Mouse (Mus musculus): ENCODE measurements around the gene Tmem259. TPM values are rescaled to one million over a fixed set of nuclear protein-coding genes. Genes with fewer than 3 reads are reported as not detected.

The Tmem259 gene
- polyA plus RNA-seq, 1 experiment from 2014 or later = 20.3 TPM

DNA sequence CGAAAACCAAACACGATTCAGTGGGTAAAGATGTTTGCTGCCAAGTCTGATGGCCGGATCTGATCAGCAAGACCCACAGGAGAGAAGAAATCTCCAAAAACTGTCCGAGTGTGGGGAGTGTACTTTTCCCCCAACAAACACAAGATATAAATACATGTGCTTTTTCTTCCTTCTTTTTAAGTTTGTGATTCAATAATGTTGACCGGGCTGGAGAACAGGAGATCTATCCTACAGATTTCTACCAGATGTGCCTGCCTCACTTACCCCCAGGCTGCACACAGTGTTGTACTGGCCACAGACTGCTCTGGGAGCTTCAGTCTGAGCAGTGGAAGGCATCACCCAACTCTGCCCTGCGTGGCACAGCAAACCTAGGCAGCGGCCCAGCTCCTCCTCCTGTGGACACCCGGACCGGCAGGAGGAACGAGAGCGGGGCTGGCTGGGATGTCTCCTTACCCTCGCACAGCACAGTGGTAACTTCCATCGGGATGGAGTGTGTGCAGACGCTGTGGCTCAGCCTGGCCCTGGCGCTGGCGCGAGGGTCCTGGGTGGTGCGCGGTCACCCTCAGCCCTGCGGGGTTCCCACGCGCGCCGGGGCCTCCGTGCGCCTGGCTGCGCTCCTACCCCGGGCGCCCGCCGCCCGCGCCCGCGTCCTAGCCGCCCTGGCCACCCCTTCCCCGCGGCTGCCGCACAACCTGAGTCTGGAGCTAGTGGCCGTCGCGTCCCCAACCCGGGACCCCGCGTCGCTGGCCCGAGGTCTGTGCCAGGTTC, 13.5 kb downstream of the Tmem259 start, which contains the start of gene Grin3b:
Gene Grin3b (plus strand): TSS at position 301 of the 768 bp plus-strand sequence.
- peaks cover 20% of the 10 kb centered on the region for H3K27me3 ChIP-seq (ENCODE audit: control insufficient read depth, insufficient read depth, low read length)
- H3K36me3 ChIP-seq (ENCODE audit: control insufficient read depth, insufficient read depth, low read length) = peaks cover 34% of the 10 kb centered on the region
- no peak within 1 kb of the TSS for H3K27ac ChIP-seq (replicated peaks in 1 of 2; ENCODE audit: control insufficient read depth in 1 of 2, insufficient read depth in 1 of 2, low read depth in 2 of 2, low read length in 2 of 2)
- H3K9ac ChIP-seq (ENCODE audit: low read length) = peak within 1 kb of the TSS; percentile 59
- H3K4me2 ChIP-seq (ENCODE audit: low read length) = peak within 1 kb of the TSS; percentile 82
- peak within 1 kb of the TSS; percentile 40 to 46 for H3K4me3 ChIP-seq (ENCODE audit: control insufficient read depth in 1 of 2, insufficient read depth in 1 of 2, low read depth in 1 of 2, low read length in 2 of 2)
- no peak for ATAC-seq (ENCODE audit: insufficient number of reproducible peaks, insufficient read depth, low FRiP score, low read depth)
- H3K9me3 ChIP-seq (ENCODE audit: control insufficient read depth, low read length) = no peaks in the 10 kb centered on the region
- WGBS = 8% methylated on average over 47 of the region's 47 CpGs
- H3K4me1 ChIP-seq (ENCODE audit: control insufficient read depth in 2 of 2, insufficient read depth in 2 of 2, low read length in 2 of 2) = peaks cover 2 to 12% of the 10 kb centered on the region in 2 experiments; a peak in 3 of 4 replicates

DNA sequence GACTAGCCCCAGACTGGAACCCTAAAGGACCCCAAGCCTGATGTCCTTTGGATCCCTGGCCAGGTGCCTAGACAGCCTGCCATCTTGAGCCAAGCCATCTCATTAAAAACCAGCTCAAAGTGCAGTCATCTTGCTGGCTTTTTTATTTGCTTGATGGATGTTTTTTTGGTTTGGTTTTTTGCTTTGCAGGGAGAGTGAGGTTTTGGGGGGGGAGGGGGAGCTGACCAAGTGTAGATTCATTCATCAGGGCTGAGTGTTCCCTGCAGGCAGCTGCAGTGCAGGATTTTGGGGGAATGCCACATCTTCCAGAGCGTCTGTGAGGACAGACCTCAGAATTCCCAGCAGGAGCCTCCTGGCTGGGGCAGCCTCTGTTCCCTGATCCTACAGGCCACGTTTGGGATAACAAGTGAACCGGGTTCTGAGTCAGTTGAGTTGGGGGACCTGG, 15.0 kb downstream of the Tmem259 start:
- H3K27me3 ChIP-seq (ENCODE audit: control insufficient read depth, insufficient read depth, low read length) = peaks cover 20% of the 10 kb centered on the region
- ATAC-seq (ENCODE audit: insufficient number of reproducible peaks, insufficient read depth, low FRiP score, low read depth) = no peak
- H3K27ac ChIP-seq (replicated peaks in 1 of 2; ENCODE audit: control insufficient read depth in 1 of 2, insufficient read depth in 1 of 2, low read depth in 2 of 2, low read length in 2 of 2) = no peak overlapping the region
- H3K9me3 ChIP-seq (ENCODE audit: control insufficient read depth, low read length) = no peaks in the 10 kb centered on the region
- peaks cover 2 to 12% of the 10 kb centered on the region in 2 experiments; a peak in 3 of 4 replicates for H3K4me1 ChIP-seq (ENCODE audit: control insufficient read depth in 2 of 2, insufficient read depth in 2 of 2, low read length in 2 of 2)
- H3K4me2 ChIP-seq (ENCODE audit: low read length) = no peak overlapping the region
- WGBS = 21% methylated on average over 3 of the region's 3 CpGs
- no peak overlapping the region for H3K4me3 ChIP-seq (ENCODE audit: control insufficient read depth in 1 of 2, insufficient read depth in 1 of 2, low read depth in 1 of 2, low read length in 2 of 2)
- peaks cover 42% of the 10 kb centered on the region for H3K36me3 ChIP-seq (ENCODE audit: control insufficient read depth, insufficient read depth, low read length)
- H3K9ac ChIP-seq (ENCODE audit: low read length) = no peak overlapping the region

DNA sequence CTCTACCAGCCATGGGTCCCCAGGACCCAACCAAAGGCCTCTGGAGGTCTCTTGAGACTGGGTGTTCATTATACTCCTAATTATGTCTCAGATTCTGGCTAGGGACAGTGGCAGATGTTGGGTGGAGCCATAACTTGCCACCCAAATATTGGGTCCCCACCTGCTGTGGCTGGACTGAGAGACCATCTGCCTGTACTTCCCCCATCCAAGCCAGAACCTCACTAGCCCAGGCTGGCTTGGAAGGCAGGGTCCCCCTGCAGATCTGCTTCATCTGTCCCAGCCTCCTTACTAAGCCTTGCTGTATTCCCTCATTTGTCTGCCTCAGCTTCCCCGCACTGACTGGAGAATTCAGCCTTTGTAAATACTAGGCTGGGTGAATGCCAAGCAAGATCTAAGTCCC, 15.9 kb downstream of the Tmem259 start:
- Histone ChIP-seq H3K9me3 (ENCODE audit: control insufficient read depth, low read length) (no peaks in the 10 kb centered on the region), H3K4me3 (ENCODE audit: control insufficient read depth in 1 of 2, insufficient read depth in 1 of 2, low read depth in 1 of 2, low read length in 2 of 2) (no peak overlapping the region), H3K27me3 (ENCODE audit: control insufficient read depth, insufficient read depth, low read length) (peaks cover 20% of the 10 kb centered on the region), H3K27ac (replicated peaks in 1 of 2; ENCODE audit: control insufficient read depth in 1 of 2, insufficient read depth in 1 of 2, low read depth in 2 of 2, low read length in 2 of 2) (no peak overlapping the region), H3K4me2 (ENCODE audit: low read length) (no peak overlapping the region), H3K4me1 (ENCODE audit: control insufficient read depth in 2 of 2, insufficient read depth in 2 of 2, low read length in 2 of 2) (peaks cover 2 to 12% of the 10 kb centered on the region in 2 experiments; a peak in 3 of 4 replicates), H3K36me3 (ENCODE audit: control insufficient read depth, insufficient read depth, low read length) (peaks cover 51% of the 10 kb centered on the region), H3K9ac (ENCODE audit: low read length) (no peak overlapping the region)
- WGBS = 79% methylated on average over 1 of the region's 1 CpGs
- ATAC-seq (ENCODE audit: insufficient number of reproducible peaks, insufficient read depth, low FRiP score, low read depth) = no peak

GRCm38 (mm10) chr10:79966886-79967400, 17.2 kb downstream of the Tmem259 start:
- Histone ChIP-seq H3K4me2 (ENCODE audit: low read length) (no peak overlapping the region), H3K9ac (ENCODE audit: low read length) (no peak overlapping the region), H3K27me3 (ENCODE audit: control insufficient read depth, insufficient read depth, low read length) (peaks cover 12% of the 10 kb centered on the region), H3K4me1 (ENCODE audit: control insufficient read depth in 2 of 2, insufficient read depth in 2 of 2, low read length in 2 of 2) (peaks cover 2 to 9% of the 10 kb centered on the region in 2 experiments; a peak in 2 of 4 replicates), H3K27ac (replicated peaks in 1 of 2; ENCODE audit: control insufficient read depth in 1 of 2, insufficient read depth in 1 of 2, low read depth in 2 of 2, low read length in 2 of 2) (no peak overlapping the region), H3K4me3 (ENCODE audit: control insufficient read depth in 1 of 2, insufficient read depth in 1 of 2, low read depth in 1 of 2, low read length in 2 of 2) (no peak overlapping the region), H3K9me3 (ENCODE audit: control insufficient read depth, low read length) (no peaks in the 10 kb centered on the region), H3K36me3 (ENCODE audit: control insufficient read depth, insufficient read depth, low read length) (peaks cover 64% of the 10 kb centered on the region)
- no peak; the same call in 1 of the 2 replicates for ATAC-seq (ENCODE audit: insufficient number of reproducible peaks, insufficient read depth, low FRiP score, low read depth)
- 94% methylated on average over 5 of the region's 5 CpGs for WGBS

DNA sequence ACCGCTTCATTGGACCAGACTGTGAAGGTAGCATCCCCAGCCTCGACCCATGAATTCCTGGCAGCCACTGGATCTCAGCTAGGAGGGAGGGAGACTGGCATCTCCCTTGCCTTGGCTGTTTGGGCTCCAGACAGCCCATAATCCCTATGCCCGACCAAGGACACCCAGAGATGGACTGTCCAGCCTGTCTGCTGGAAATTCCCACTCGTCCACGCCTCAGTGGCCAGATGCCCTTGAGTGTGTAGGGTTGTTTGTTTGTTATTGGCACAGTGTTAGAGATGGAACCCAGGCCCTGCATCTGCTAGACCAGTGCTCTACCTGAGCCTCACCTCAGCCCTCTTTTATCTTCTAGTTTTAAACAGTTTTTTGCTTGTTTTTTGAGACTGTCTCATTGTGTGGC, 18.8 kb downstream of the Tmem259 start:
- peaks cover 74% of the 10 kb centered on the region for H3K36me3 ChIP-seq (ENCODE audit: control insufficient read depth, insufficient read depth, low read length)
- H3K27me3 ChIP-seq (ENCODE audit: control insufficient read depth, insufficient read depth, low read length) = peaks cover under 1% of the 10 kb centered on the region
- peaks cover 3 to 8% of the 10 kb centered on the region in 2 experiments for H3K4me1 ChIP-seq (ENCODE audit: control insufficient read depth in 2 of 2, insufficient read depth in 2 of 2, low read length in 2 of 2)
- no peak overlapping the region for H3K9ac ChIP-seq (ENCODE audit: low read length)
- no peaks in the 10 kb centered on the region for H3K9me3 ChIP-seq (ENCODE audit: control insufficient read depth, low read length)
- no peak overlapping the region for H3K4me3 ChIP-seq (ENCODE audit: control insufficient read depth in 1 of 2, insufficient read depth in 1 of 2, low read depth in 1 of 2, low read length in 2 of 2)
- no peak overlapping the region for H3K27ac ChIP-seq (replicated peaks in 1 of 2; ENCODE audit: control insufficient read depth in 1 of 2, insufficient read depth in 1 of 2, low read depth in 2 of 2, low read length in 2 of 2)
- WGBS = 88% methylated on average over 5 of the region's 5 CpGs
- ATAC-seq (ENCODE audit: insufficient number of reproducible peaks, insufficient read depth, low FRiP score, low read depth) = no peak
- H3K4me2 ChIP-seq (ENCODE audit: low read length) = no peak overlapping the region

DNA sequence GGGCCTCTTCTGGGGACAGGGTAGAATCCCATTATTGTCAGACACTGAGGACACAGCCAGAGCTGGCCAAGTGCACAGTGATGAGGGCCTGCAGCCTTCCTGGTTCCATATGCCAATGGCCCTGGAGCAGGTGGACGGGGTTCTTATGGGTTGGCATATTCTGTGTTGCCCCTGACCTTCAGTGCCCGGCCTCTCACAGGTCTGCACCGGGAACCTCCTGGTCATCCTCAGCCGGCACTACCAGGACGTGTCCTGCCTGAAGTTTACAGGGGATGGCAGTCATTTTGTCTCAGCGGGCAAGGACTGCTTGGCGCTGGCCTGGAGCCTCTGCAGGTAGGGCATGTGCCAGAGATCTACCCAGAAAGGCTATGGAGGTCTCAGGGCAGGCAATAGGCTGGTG, 19.4 kb downstream of the Tmem259 start:
- no peaks in the 10 kb centered on the region; the same call in none of the 2 replicates for H3K27me3 ChIP-seq (ENCODE audit: control insufficient read depth, insufficient read depth, low read length)
- peaks cover 74% of the 10 kb centered on the region for H3K36me3 ChIP-seq (ENCODE audit: control insufficient read depth, insufficient read depth, low read length)
- ATAC-seq (ENCODE audit: insufficient number of reproducible peaks, insufficient read depth, low FRiP score, low read depth) = no peak
- peaks cover 3 to 8% of the 10 kb centered on the region in 2 experiments for H3K4me1 ChIP-seq (ENCODE audit: control insufficient read depth in 2 of 2, insufficient read depth in 2 of 2, low read length in 2 of 2)
- H3K9me3 ChIP-seq (ENCODE audit: control insufficient read depth, low read length) = no peaks in the 10 kb centered on the region
- no peak overlapping the region for H3K9ac ChIP-seq (ENCODE audit: low read length)
- 95% methylated on average over 7 of the region's 7 CpGs for WGBS
- H3K4me2 ChIP-seq (ENCODE audit: low read length) = no peak overlapping the region
- no peak overlapping the region for H3K4me3 ChIP-seq (ENCODE audit: control insufficient read depth in 1 of 2, insufficient read depth in 1 of 2, low read depth in 1 of 2, low read length in 2 of 2)
- H3K27ac ChIP-seq (replicated peaks in 1 of 2; ENCODE audit: control insufficient read depth in 1 of 2, insufficient read depth in 1 of 2, low read depth in 2 of 2, low read length in 2 of 2) = no peak overlapping the region

DNA sequence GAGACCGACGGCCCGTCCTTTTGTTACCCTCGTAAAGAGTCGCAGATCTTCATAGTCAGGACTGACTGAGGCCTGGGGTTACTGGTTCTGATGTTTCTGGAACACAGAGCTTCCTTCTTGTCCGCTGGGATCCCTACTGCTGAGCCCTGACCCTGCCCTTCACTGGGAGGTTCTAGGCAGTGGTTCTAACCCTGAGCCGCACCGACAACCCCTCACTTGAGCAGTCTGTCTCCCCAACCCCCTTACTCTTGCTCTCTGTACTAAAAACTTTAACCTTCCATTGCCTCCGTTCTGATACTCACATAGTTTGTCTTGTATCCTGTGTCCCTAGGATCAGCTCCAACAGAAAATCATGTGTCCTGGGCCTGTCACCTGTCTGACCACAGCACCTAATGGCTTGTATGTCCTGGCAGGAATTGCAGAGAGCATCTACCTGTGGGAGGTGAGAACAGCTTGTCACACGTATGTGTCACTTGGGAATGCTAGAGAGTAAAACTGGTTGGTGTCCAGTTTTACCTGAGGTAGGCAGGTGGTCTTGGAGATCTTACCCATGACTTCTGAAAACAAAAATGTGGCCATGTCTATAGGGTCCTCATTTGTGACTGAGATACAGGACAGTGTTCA, 23.3 kb downstream of the Tmem259 start:
- Histone ChIP-seq H3K36me3 (ENCODE audit: control insufficient read depth, insufficient read depth, low read length) (peaks cover 48% of the 10 kb centered on the region), H3K27ac (replicated peaks in 1 of 2; ENCODE audit: control insufficient read depth in 1 of 2, insufficient read depth in 1 of 2, low read depth in 2 of 2, low read length in 2 of 2) (no peak overlapping the region; a peak in 1 of 4 replicates), H3K9ac (ENCODE audit: low read length) (peak overlapping the region; percentile 86), H3K4me2 (ENCODE audit: low read length) (peak overlapping the region; percentile 90), H3K9me3 (ENCODE audit: control insufficient read depth, low read length) (no peaks in the 10 kb centered on the region), H3K4me1 (ENCODE audit: control insufficient read depth in 2 of 2, insufficient read depth in 2 of 2, low read length in 2 of 2) (peaks cover 3 to 8% of the 10 kb centered on the region in 2 experiments), H3K27me3 (ENCODE audit: control insufficient read depth, insufficient read depth, low read length) (no peaks in the 10 kb centered on the region), H3K4me3 (ENCODE audit: control insufficient read depth in 1 of 2, insufficient read depth in 1 of 2, low read depth in 1 of 2, low read length in 2 of 2) (peak overlapping the region; percentile 89 to 92)
- no peak for ATAC-seq (ENCODE audit: insufficient number of reproducible peaks, insufficient read depth, low FRiP score, low read depth)
- 15% methylated on average over 10 of the region's 10 CpGs for WGBS

All from heart, embryonic 14.5 days (tissue).